Mouse (Mus musculus): ENCODE data around the gene Ptpn1.

GRCm38 (mm10) chr2:167925841-167926800 is 5.7 kb upstream of the Ptpn1 start:
- TF ChIP-seq CTCF (IDR thresholded peaks at IDR 0.05; ENCODE audit: control insufficient read depth, insufficient read depth, insufficient read length) = no peak
- no peak for TF ChIP-seq USF1 (IDR thresholded peaks at IDR 0.05; ENCODE audit: low read depth)
- no peak for TF ChIP-seq MAX (IDR thresholded peaks at IDR 0.05)
- TF ChIP-seq MYOG (IDR thresholded peaks at IDR 0.05; ENCODE audit: control insufficient read depth, extremely low read depth, insufficient read length) = no peak
